Mouse (Mus musculus) layer of hippocampus, postnatal 36 days (tissue): ENCODE data around the gene Slc7a15. TPM values are rescaled to one million over a fixed set of nuclear protein-coding genes. Genes with fewer than 3 reads are reported as not detected.
"Not testable (repeated sequence)": the region's sequence is repeated elsewhere in the genome, so short reads cannot be mapped to it uniquely, and the experiment has no call there.

Experiments used
- DNase-seq, 2 experiments: peaks; one replicate each; pipeline ENCODE4 v3.0.0; 2022
- total RNA-seq, 2 experiments: library from RNA; stranded (reverse); gene quantifications; 2 replicates each; pipeline ENCODE4 v1.2.3; 2021

Slc7a15 gene
- total RNA-seq, 2 experiments from 2014 or later, result not detected

- DNase-seq, result not testable (repeated sequence)
Measured at GRCm38 (mm10) chr12:8559876-8560275, 39.0 kb downstream of the Slc7a15 start.

DNA sequence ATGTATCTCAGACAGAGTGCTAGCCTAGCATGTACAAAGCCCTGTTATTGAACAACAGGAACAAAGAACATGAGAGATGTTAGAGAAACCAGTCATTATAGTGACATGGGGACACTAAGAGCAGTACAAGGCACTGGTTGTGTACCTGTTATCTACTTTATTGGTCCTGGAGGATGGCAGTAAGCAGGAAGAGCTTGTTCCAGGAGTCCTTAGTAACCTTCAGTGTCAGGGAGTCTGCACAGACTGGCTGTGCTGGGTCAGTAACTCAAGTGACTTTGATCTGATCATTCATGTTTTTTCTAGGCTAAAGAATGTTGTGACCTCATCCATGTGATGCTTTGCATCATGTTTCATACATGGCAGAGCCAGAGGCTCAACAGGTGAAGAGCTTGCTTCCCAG lies 42.7 kb downstream of the Slc7a15 start:
- DNase-seq, result no peak

DNA sequence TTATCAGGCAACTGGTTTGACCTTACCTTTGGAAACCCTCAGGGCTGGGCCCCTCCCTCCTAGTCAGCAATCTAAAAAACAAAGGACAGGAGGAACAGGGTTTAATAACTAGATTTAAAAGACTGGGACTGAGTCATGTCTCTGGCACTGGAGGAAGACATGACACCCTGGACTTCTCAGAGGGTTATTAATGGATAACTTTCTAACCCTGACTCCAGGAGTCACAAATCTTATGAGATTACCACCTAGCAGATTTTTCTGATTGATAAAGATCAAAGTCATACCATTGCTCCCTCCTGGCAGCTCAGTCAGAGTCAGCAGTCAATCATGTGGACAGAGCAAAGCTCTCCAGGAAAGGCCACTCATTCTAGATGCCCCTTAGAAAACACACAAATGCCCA lies 43.4 kb downstream of the Slc7a15 start:
- no peak for DNase-seq

- peak; percentile 36 to 59 for DNase-seq
Measured at GRCm38 (mm10) chr12:8547357-8547756, 51.5 kb downstream of the Slc7a15 start.

DNA sequence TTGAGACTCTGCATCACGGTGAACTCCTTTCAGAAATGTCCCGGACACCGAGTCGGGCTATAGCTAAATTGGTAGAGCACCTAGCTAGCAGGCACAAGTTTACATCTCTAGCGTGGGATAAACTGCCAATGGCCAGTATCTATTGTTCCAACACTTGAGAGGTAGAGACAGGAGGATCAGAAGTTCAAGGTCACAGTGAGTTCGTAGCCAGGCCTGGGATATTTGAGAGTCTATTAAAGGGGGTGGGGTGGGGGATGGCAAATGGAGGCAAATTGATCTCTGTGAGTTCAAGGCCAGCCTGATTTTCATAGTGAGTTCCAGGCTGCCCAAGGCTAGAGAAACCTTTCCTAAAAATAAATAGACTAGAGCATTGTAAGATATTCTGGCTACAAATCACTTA lies 52.1 kb downstream of the Slc7a15 start:
- no peak for DNase-seq

DNA sequence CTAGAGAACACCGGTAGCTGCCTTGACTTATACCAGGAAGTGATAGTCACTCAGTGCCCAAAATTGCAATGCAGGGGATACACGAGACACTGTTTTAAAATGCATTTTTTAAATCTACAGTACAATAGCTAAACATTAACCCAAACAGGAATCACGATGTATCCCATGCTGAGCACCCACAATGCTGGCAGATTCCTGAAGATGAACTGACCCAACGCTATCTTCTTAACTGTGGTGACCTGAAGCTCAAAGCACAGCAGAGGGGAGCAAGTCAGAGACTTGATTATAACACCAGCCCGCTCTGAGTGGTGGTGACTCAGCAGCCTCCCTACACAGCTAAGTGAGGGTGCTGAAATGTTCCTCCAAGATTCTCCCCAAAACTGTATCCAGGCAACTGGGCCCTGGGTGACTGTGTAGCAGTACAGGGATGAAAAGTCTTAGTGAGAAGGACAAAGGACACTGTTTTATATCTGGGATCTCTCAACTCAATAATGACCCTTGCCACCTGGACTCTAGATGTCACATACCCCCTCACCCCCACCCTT lies 53.7 kb downstream of the Slc7a15 start:
- DNase-seq, result peak in 1 of 2 experiments; percentile 12

- no peak for DNase-seq
Measured at GRCm38 (mm10) chr12:8542371-8542770, 56.5 kb downstream of the Slc7a15 start.

DNA sequence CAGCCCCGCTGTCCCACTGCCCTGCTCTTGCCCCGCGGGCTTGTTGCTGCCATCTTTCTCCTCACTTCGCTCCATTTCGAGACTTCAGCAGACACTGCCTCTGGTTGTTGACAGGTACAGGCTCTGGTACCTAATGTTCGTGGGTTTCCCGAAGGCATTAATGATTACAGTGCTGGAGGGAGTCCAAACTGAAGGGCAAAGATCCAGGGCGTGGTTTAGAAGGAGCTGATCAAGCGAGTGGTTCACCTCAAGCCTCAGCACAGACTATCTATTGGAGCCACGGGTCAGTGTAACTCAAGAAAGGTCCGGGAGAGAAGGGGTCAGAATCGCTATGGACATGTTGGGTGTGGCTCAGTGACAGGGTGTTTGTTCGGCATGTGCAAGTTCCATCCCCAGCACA lies 59.4 kb downstream of the Slc7a15 start:
- DNase-seq, result no peak

DNA sequence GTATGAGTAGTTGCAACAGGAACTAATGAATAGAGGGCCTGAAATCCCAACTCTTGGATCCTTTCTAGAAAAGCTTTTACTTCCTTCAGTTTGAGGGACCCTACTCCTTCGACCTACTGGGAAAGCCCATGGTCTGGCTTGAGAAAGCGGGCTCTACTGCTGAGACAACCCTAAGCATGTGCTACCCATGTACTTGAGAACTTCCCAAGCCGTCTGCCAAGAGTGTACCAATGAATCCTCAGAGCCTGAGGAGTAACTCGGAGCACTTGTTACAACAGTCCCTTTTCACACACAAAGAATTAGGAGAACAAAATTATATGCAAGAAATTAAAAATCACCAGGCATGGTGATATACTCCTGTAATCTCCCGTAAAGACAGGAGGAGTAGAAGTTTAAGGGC lies 61.6 kb downstream of the Slc7a15 start:
- no peak for DNase-seq

DNA sequence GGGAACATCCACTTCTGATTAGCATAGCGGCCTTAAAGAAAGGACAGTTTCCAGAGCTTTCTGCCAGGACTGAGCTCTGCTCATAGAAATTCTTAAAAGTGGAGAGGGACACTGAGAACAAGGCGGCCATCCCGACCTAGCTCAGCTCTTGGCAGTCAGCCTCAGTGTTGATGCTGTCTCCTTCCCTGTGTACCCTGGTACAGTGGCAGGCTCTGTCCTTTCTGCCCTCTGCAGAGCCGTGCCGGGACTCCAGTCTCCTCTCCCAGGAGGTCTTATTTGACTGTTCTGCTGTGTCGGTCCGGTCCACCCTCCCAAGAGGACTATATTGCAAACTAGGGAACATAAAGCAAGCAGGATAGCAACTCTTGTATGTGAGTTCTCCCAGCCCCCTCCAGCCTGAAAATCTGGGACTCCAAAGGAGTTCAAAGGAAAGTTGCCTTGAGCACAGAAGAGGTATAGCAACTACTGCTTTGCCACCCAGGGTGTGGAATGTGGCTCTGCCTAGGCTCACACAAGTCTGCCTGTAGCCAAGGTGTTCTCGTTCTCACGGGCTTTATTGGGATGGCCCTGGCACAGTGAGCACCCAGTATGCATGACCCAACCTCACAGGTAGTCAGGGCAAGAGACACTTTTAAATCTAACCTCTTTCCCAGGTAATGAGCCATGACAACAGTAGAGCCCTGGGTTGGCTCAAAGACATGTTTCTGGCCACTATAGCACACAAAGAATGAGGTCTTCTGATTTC lies 62.5 kb downstream of the Slc7a15 start:
- DNase-seq, result no peak

DNA sequence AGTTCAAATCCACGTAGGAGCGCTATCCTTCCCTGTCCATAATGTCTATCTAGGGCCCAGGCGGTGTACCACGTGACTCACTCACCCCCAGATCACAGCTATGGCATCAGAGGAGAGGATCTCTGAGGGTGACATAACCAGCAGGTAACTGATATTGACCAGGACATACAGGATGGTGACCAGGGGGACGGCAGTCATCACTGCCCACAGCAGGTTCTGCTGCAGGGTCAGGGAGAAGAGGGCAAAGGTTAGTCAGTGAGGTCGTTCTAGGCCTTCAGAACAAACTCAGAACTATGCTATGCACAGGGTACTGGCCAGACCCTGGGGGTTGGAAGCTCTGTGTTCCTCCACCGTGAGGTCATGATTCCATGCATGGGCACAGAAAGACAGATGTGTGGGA lies 63.3 kb downstream of the Slc7a15 start:
- no peak for DNase-seq

- DNase-seq, result no peak
Measured at GRCm38 (mm10) chr12:8534915-8535314, 64.0 kb downstream of the Slc7a15 start.

DNA sequence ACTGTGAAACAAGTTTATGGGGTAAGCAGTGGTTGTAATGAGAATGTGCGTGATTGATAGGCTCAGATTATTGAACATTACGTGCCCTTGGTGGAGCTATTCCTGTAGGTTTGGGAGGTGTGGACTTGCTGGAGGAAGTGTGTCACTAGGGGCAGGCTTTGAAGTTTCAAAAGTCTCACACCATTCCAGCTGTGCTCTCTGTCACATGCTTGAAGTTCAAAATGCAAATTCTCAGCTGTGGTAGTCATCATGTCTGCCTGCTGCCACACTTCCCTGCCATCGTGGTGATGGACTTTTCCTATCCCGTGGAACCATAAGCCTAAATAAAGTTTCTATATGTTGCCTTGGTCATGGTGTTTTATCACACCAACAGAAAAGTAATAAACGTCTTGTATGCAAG lies 71.1 kb downstream of the Slc7a15 start:
- no peak for DNase-seq

DNA sequence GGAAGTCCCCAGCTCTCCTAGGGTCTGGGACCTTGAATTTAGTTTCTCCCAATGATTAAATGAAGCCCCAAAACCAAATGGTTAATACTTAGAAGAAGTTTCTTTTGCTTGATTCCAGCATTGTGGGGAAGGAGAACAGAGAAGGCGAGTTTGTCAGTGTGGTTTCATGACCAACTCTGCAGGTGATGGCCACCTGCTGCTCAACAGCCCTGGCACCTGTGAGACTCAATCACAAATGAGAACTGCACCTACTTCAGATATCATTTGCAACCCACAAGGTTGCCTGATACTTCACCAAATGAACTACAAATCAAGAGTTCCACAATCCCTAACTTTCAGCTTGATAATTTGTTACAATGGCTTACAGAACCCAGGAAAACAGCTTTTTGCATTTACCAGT lies 71.7 kb downstream of the Slc7a15 start:
- DNase-seq, result no peak

DNA sequence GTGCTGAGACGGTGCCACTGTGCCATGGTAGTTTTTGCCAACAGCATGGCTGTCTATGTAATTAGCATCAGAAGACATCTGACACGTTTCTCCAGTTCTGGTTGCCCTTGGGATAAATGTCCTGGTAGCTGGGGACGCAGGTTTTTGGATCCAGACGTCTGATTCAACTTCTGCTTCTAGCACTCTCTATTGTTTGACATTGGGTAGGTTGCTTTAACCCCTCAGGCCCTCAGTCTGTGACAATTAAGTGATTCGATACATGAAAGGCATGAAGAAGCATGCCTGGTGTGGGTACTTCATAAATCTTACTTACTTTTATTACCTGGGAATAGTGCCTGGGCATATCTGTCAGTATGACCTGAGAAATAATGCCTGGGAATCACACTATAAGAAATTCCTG lies 74.8 kb downstream of the Slc7a15 start:
- DNase-seq, result no peak

- no peak for DNase-seq
Measured at GRCm38 (mm10) chr12:8522711-8523110, 76.2 kb downstream of the Slc7a15 start.

- peak in 1 of 2 experiments; percentile 37 for DNase-seq
Measured at GRCm38 (mm10) chr12:8521375-8522047, 77.4 kb downstream of the Slc7a15 start.

DNA sequence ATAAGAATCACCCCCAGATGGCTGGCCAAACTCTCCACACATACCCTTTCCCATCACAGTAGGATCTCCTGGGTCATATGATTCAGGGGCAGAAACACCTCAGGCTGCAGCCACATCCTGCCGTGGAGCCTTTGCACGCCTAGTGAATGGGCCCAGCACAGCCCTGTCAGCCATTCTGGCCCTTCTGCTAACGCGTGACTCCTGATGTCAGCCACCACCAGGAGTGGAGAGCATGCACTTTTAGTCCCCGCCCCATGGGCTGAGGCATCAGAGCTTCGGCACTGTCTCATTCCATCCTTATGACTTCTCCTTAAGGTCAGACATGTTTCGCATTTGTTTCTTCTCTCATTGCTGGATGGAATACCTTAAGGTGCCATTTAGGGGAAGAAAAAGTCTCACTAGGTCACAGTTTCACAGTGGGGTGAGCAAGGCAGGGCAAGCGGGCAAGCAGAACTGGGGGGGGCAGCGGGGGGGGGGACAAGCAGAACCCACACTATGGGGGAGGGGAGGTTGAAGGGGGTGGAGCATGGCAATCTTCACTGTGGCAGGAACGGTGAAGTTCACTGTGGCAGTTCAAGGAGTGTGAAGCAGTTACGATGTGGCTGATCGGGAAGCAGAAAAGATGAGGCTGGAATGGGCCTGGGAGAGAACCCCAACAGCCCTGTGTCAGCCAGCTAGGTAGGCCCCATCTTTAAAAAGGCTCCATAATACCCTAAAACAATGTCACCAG lies 79.3 kb downstream of the Slc7a15 start:
- no peak for DNase-seq

GRCm38 (mm10) chr12:8511037-8511882 lies 87.6 kb downstream of the Slc7a15 start:
- no peak for DNase-seq

- no peak for DNase-seq
Measured at GRCm38 (mm10) chr12:8510317-8510988, 88.4 kb downstream of the Slc7a15 start.

DNA sequence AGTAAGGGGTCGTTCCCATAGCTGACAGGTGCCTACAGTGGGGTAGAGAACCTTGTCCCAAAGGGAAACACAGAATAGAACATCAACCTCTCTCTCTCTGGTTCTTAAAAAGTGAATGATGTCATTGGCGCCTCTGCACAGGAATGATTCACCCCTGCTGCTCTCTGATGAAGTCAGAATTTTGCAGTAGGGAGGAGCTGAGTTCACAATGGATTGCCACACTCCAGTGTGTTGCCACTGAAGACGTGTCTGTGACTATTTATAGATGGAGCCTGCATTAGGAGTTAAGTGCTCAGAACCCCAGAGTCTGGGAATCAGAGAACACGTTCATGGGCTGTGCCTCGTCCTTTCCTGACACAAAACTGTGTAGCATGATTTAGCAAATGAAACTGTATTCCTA lies 89.2 kb downstream of the Slc7a15 start:
- DNase-seq, result no peak
